Mouse (Mus musculus) liver, postnatal 0 days (tissue): ENCODE data around the gene Neurod2.

ENCODE experiments used
- CTCF ChIP-seq: sonication (generic); IDR thresholded peaks from 2 replicates; pipeline ENCODE4 v1.5.1; 2016; ENCODE audit warnings: antibody characterized with exemption, low read depth
- EP300 ChIP-seq: IDR thresholded peaks from 2 replicates; pipeline ENCODE4 v1.6.1; 2016; ENCODE audit warnings: antibody characterized with exemption, low read depth, mild to moderate bottlenecking

GRCm38 (mm10) chr11:98332841-98333240, 3.4 kb upstream of the Neurod2 start:
- TF ChIP-seq CTCF (no peak), EP300 (no peak)
